Mouse (Mus musculus) MEL (cell line): ENCODE measurements around the gene Pdcd1. TPM values are rescaled to one million over a fixed set of nuclear protein-coding genes. Genes with fewer than 3 reads are reported as not detected.

Source experiments
- DNase-seq: peaks from one replicate; pipeline ENCODE4 v3.0.0; 2011; ENCODE audit warnings: low read depth, low spot score
- H3K27ac ChIP-seq: 2 replicates; pipeline ENCODE4 v1.5.1; 2012; ENCODE audit warnings: low read depth, mild to moderate bottlenecking, control low read depth, low read length, moderate library complexity; ENCODE audit not compliant: control insufficient read depth
- H3K27me3 ChIP-seq, 2 experiments: fragments of 150-350 bp in 1 of 2; sonication (generic) in 1 of 2; 2 replicates each; pipeline ENCODE4 v1.6.1; 2012; ENCODE audit warnings: low read length in 2 of 2, mild to moderate bottlenecking in 2 of 2, improper control_type of control experiment in 1 of 2, moderate library complexity in 1 of 2; ENCODE audit not compliant: insufficient read depth in 2 of 2, control insufficient read depth in 1 of 2
- H3K36me3 ChIP-seq, 2 experiments: 2 replicates each; pipeline ENCODE4 v1.6.1; 2012 to 2014; ENCODE audit warnings: low read length in 2 of 2, improper control_type of control experiment in 1 of 2, inconsistent platforms in 1 of 2, mild to moderate bottlenecking in 1 of 2; ENCODE audit not compliant: insufficient read depth in 2 of 2, control insufficient read depth in 1 of 2
- H3K4me1 ChIP-seq, 2 experiments: fragments of 150-350 bp in 1 of 2; sonication (generic) in 1 of 2; 2 replicates each; pipeline ENCODE4 v1.6.1; 2012; ENCODE audit warnings: low read length in 2 of 2, improper control_type of control experiment in 1 of 2, mild to moderate bottlenecking in 1 of 2; ENCODE audit not compliant: insufficient read depth in 2 of 2, control insufficient read depth in 1 of 2
- H3K4me3 ChIP-seq, 2 experiments: fragments of 150-350 bp in 1 of 2; sonication (generic) in 1 of 2; 2 replicates each; pipeline ENCODE4 v1.5.1; 2012; ENCODE audit warnings: low read depth in 2 of 2, low read length in 2 of 2, mild to moderate bottlenecking in 2 of 2, moderate library complexity in 2 of 2, control low read depth in 1 of 2, improper control_type of control experiment in 1 of 2; ENCODE audit not compliant: control insufficient read depth in 1 of 2, insufficient read depth in 1 of 2
- H3K79me2 ChIP-seq: 2 replicates; pipeline ENCODE4 v1.6.1; 2012; ENCODE audit warnings: mild to moderate bottlenecking, low read length, moderate library complexity; ENCODE audit not compliant: control insufficient read depth, poor library complexity, insufficient read depth
- H3K9ac ChIP-seq: 2 replicates; pipeline ENCODE4 v1.6.1; 2012; ENCODE audit warnings: low read depth, mild to moderate bottlenecking, control low read depth, low read length, moderate library complexity; ENCODE audit not compliant: control insufficient read depth, poor library complexity, severe bottlenecking
- H3K9me3 ChIP-seq: fragments of 150-350 bp; sonication (generic); replicated peaks from 2 replicates; pipeline ENCODE4 v1.6.1; 2012; ENCODE audit warnings: mild to moderate bottlenecking, low read length, improper control_type of control experiment, moderate library complexity; ENCODE audit not compliant: insufficient read depth
- ELF1 ChIP-seq: IDR thresholded peaks from 2 replicates; pipeline ENCODE4 v1.6.1; 2014; ENCODE audit warnings: low read depth, mild to moderate bottlenecking, inconsistent platforms, low read length, improper control_type of control experiment, moderate library complexity
- EP300 ChIP-seq, 2 experiments: IDR thresholded peaks; 2 replicates each; pipeline ENCODE4 v1.6.1; 2011; ENCODE audit warnings: improper control_type of control experiment in 2 of 2, low read length in 2 of 2, low read depth in 1 of 2, mild to moderate bottlenecking in 1 of 2
- GABPA ChIP-seq: IDR thresholded peaks from 2 replicates; pipeline ENCODE4 v1.6.1; 2012; ENCODE audit warnings: low read depth, mild to moderate bottlenecking, inconsistent platforms, low read length, improper control_type of control experiment, moderate library complexity
- HCFC1 ChIP-seq: IDR thresholded peaks from 2 replicates; pipeline ENCODE4 v1.6.1; 2012; ENCODE audit warnings: low read depth, mild to moderate bottlenecking, inconsistent platforms, low read length, improper control_type of control experiment, moderate library complexity
- JUND ChIP-seq: IDR thresholded peaks from 2 replicates; pipeline ENCODE4 v1.6.1; 2011; ENCODE audit warnings: low read depth, mild to moderate bottlenecking, improper control_type of control experiment, low read length
- KAT2A ChIP-seq: conservative IDR thresholded peaks from 2 replicates; pipeline ENCODE4 v1.6.1; 2012; ENCODE audit warnings: low read depth, low read length, improper control_type of control experiment, inconsistent platforms
- MAFK ChIP-seq: IDR thresholded peaks from 2 replicates; pipeline ENCODE4 v1.6.1; 2011; ENCODE audit warnings: low read depth, mild to moderate bottlenecking, low read length, improper control_type of control experiment, borderline replicate concordance
- MAX ChIP-seq: IDR thresholded peaks from 2 replicates; pipeline ENCODE4 v1.6.1; 2011; ENCODE audit warnings: low read length, improper control_type of control experiment
- MAZ ChIP-seq: IDR thresholded peaks from 2 replicates; pipeline ENCODE4 v1.6.1; 2012; ENCODE audit warnings: low read depth, mild to moderate bottlenecking, inconsistent platforms, low read length, improper control_type of control experiment
- MXI1 ChIP-seq: IDR thresholded peaks from 2 replicates; pipeline ENCODE4 v1.6.1; 2011; ENCODE audit warnings: mild to moderate bottlenecking, low read depth, low read length, improper control_type of control experiment
- MYB ChIP-seq: IDR thresholded peaks from 2 replicates; pipeline ENCODE4 v1.6.1; 2011; ENCODE audit warnings: mild to moderate bottlenecking, low read depth, low read length, improper control_type of control experiment
- MYC ChIP-seq: IDR thresholded peaks from 2 replicates; pipeline ENCODE4 v1.6.1; 2011; ENCODE audit warnings: low read depth, mild to moderate bottlenecking, low read length, improper control_type of control experiment, moderate library complexity
- NELFE ChIP-seq: IDR thresholded peaks from 2 replicates; pipeline ENCODE4 v1.6.1; 2011; ENCODE audit warnings: low read depth, low read length, improper control_type of control experiment
- POLR2AphosphoS2 ChIP-seq: IDR thresholded peaks from 2 replicates; pipeline ENCODE4 v1.6.1; 2011; ENCODE audit warnings: low read length, improper control_type of control experiment
- SIN3A ChIP-seq: IDR thresholded peaks from 2 replicates; pipeline ENCODE4 v1.6.1; 2012; ENCODE audit warnings: low read length, improper control_type of control experiment, inconsistent platforms
- TAL1 ChIP-seq: IDR thresholded peaks from 2 replicates; pipeline ENCODE4 v1.6.1; 2012; ENCODE audit warnings: mild to moderate bottlenecking, inconsistent platforms, low read length, moderate library complexity, mixed read lengths
- TBP ChIP-seq: IDR thresholded peaks from 2 replicates; pipeline ENCODE4 v1.8.0; 2011; ENCODE audit warnings: low read depth, low read length, improper control_type of control experiment
- TCF12 ChIP-seq: IDR thresholded peaks from 2 replicates; pipeline ENCODE4 v1.6.1; 2014; ENCODE audit warnings: low read depth, mild to moderate bottlenecking, inconsistent platforms, low read length, improper control_type of control experiment, moderate library complexity
- UBTF ChIP-seq: IDR thresholded peaks from 2 replicates; pipeline ENCODE4 v1.6.1; 2012; ENCODE audit warnings: low read depth, mild to moderate bottlenecking, inconsistent platforms, low read length, improper control_type of control experiment, moderate library complexity, borderline replicate concordance; ENCODE audit not compliant: insufficient read depth
- ZC3H11A ChIP-seq: IDR thresholded peaks from 2 replicates; pipeline ENCODE4 v1.6.1; 2012; ENCODE audit warnings: low read depth, mild to moderate bottlenecking, inconsistent platforms, low read length, improper control_type of control experiment
- ZKSCAN1 ChIP-seq: IDR thresholded peaks from 2 replicates; pipeline ENCODE4 v1.6.1; 2012; ENCODE audit warnings: low read depth, mild to moderate bottlenecking, inconsistent platforms, low read length, improper control_type of control experiment, moderate library complexity
- polyA plus RNA-seq, 2 experiments: library from polyadenylated mRNA; stranded (reverse) in 1 of 2; unstranded in 1 of 2; fragments of >175 nt in 1 of 2; fragments of >200 nt in 1 of 2; gene quantifications; 2 replicates each; pipeline versions ENCODE4 v1.2.1 to v1.2.4; 2012; ENCODE audit warnings: low replicate concordance in 2 of 2, low read depth in 1 of 2; ENCODE audit not compliant: insufficient read length in 2 of 2, insufficient read depth in 1 of 2, missing spikeins in 1 of 2
- total RNA-seq: library from RNA; depleted of rRNA; stranded (reverse); fragments of 300-350 nt; gene quantifications from 2 replicates; pipeline ENCODE4 v1.2.3, GENCODE M21; 2012

Pdcd1 gene
- total and polyA plus RNA-seq, 3 experiments: 0.13 TPM; not detected in 2

GRCm38 (mm10) chr1:94081761-94082160 is 29.4 kb upstream of the Pdcd1 start:
- DNase-seq: no peak
- H3K27me3 ChIP-seq: 0 out of 4 replicates have a peak, but pooled peaks cover 0 to 1% of the 10 kb centered on the region in 2 experiments
- no peak overlapping the region for H3K9ac ChIP-seq
- H3K4me1 ChIP-seq: peaks cover 20 to 28% of the 10 kb centered on the region in 2 experiments
- H3K4me3 ChIP-seq: no peak overlapping the region
- H3K9me3 ChIP-seq: no peaks in the 10 kb centered on the region
- peaks cover 0 to 26% of the 10 kb centered on the region in 2 experiments; a peak in 2 of 4 replicates for H3K36me3 ChIP-seq
- no peak overlapping the region for H3K27ac ChIP-seq
- TF ChIP-seq ZC3H11A: no peak
- TF ChIP-seq POLR2AphosphoS2: no peak
- no peaks in the 10 kb centered on the region for H3K79me2 ChIP-seq

GRCm38 (mm10) chr1:94081191-94081590 is 28.8 kb upstream of the Pdcd1 start:
- Histone ChIP-seq H3K27me3 (0 out of 4 replicates have a peak, but pooled peaks cover 0 to 1% of the 10 kb centered on the region in 2 experiments), H3K79me2 (no peaks in the 10 kb centered on the region), H3K4me1 (peaks cover 15 to 28% of the 10 kb centered on the region in 2 experiments), H3K4me3 (no peak overlapping the region), H3K9ac (no peak overlapping the region), H3K9me3 (no peaks in the 10 kb centered on the region), H3K27ac (no peak overlapping the region), H3K36me3 (peaks cover 0 to 26% of the 10 kb centered on the region in 2 experiments; a peak in 2 of 4 replicates)
- TF ChIP-seq TAL1 (no peak), MAX (no peak), ZC3H11A (no peak), TBP (no peak), ELF1 (no peak), MYB (no peak), GABPA (no peak), MAZ (no peak)
- no peak for DNase-seq

GRCm38 (mm10) chr1:94080718-94081117 is 28.4 kb upstream of the Pdcd1 start:
- TF ChIP-seq EP300 (IDR thresholded peaks at IDR 0.05; ENCODE audit: low read depth in 1 of 2, low read length in 2 of 2) (no peak), MAFK (no peak), TAL1 (no peak), TCF12 (no peak), HCFC1 (no peak), ZKSCAN1 (no peak), UBTF (no peak), MXI1 (no peak), MYC (no peak), NELFE (no peak), SIN3A (no peak), KAT2A (no peak), JUND (no peak)
- Histone ChIP-seq H3K36me3 (peaks cover 0 to 25% of the 10 kb centered on the region in 2 experiments; a peak in 2 of 4 replicates), H3K27ac (no peak overlapping the region), H3K9ac (no peak overlapping the region), H3K9me3 (no peaks in the 10 kb centered on the region), H3K79me2 (no peaks in the 10 kb centered on the region), H3K27me3 (0 out of 4 replicates have a peak, but pooled peaks cover 0 to 1% of the 10 kb centered on the region in 2 experiments), H3K4me3 (no peak overlapping the region), H3K4me1 (peaks cover 13 to 28% of the 10 kb centered on the region in 2 experiments)
- DNase-seq: no peak
